Mouse (Mus musculus) hindlimb bud, embryonic 11.5 days (tissue): Measurements from ENCODE around the gene Olfr304.
"Not testable (repeated sequence)": the region's sequence is repeated elsewhere in the genome, so short reads cannot be mapped to it uniquely, and the experiment has no call there.

ENCODE experiments used
- DNase-seq: peaks from one replicate; pipeline ENCODE4 v3.0.0-alpha.2; 2012; ENCODE audit warnings: low read depth, low spot score; ENCODE audit errors: extremely low spot score

Gene Olfr304

GRCm38 (mm10) chr7:86386558-86386957, at the start of gene Olfr304:
Gene Olfr304 (minus strand): TSS chr7:86386658.
- no peak for DNase-seq

GRCm38 (mm10) chr7:86403546-86403945, 17.1 kb upstream of the Olfr304 start, which contains the start of gene Olfr301:
Gene Olfr301 (plus strand): TSS chr7:86403846.
- DNase-seq, result no peak

GRCm38 (mm10) chr7:86397689-86398088, 11.2 kb upstream of the Olfr304 start, which contains the start of gene Olfr303:
Gene Olfr303 (minus strand): TSS chr7:86397789.
- no peak for DNase-seq

DNA sequence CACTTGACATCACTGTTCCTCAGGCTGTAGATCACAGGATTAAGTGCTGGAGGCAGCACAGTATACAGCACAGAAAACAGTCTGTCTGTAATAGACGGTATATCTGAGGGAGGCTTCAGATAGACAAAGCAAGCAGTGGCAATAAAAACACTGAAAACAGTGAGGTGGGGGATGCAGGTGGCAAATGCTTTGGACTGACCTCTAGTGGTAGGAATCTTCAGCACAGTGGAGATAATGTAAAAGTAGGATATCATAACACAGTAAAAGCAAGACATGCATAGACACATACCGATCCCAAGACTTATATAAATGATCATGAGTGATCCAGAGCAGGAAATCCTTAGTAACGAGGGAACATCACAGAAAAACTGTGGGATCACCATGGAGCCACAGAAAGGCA, 689 bp downstream of the Olfr304 start:
- no peak for DNase-seq

DNA sequence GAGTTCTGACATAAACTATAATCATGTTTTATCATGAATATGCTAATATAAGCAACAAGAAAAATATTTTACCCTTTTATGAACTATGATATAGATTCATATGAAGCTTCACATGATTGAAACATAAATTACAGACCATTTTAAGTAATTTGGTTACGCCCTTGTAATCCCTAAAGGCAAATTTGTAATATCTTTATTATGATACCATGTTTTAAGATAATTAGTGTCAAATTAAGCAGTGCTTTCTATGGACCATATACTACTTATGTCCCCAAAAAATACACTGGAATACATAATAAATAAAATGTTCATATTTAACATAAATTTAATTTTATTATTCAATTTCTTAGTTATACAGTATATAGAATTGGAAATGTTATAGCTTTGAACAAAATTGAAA, 19.6 kb downstream of the Olfr304 start, which contains the start of gene Olfr305:
Gene Olfr305 (minus strand): TSS at position 101 of the 400 bp plus-strand sequence.
- DNase-seq, result no peak

DNA sequence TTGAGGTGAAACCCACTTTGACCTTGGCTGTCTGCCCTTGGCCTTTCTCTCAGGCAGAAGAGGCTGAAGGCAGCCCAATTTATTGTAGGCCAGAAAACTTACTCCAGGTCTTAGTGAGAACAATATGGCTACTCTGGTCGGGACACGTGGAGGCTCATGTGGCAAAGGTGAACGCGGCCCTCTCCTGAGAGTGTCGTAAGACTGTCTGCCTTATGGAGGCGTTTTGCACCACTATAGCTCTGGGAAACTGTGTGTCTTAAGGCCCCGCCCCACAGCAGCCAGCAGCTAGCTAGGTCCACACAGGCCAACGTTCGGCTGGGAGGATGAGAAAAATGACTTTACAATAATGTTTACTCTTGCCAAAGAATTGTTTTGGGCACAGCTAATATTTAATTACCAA, 40.2 kb downstream of the Olfr304 start:
- not testable (repeated sequence) for DNase-seq

- DNase-seq, result no peak
These were observed 42.2 kb downstream of the Olfr304 start for GRCm38 (mm10) chr7:86344253-86344652.

DNA sequence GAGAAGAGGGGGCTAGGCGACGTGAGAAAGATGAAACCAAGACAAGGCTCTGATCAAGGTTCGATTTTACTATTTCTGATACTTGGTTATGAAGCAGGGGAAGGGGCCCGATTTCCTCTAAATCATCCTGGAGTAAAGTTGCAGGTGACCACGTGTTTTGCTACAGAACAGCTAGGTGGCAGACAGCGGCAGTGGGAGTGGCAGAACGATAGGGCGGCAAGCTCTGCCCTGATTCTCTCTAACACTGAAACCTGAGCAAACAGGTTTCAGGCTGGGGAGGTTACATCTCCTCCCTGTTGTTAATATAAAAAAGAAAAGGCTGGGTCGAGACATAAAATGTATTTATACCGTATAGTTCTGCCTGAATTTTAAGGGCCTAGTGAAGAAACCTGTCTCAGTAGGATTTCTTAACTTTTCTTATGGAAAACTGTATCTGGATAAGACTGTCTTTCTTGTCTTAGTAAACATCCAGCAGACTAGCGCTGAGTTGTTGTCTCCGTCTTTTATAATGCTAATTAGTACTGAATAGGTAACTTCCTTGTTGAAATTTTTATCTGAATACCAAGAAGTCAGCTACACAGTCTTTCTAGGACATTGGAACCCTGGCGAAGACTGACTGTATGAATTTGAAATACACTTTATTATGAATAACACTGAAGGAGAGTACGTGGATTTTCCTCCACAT, 43.4 kb downstream of the Olfr304 start:
- DNase-seq, result no peak

DNA sequence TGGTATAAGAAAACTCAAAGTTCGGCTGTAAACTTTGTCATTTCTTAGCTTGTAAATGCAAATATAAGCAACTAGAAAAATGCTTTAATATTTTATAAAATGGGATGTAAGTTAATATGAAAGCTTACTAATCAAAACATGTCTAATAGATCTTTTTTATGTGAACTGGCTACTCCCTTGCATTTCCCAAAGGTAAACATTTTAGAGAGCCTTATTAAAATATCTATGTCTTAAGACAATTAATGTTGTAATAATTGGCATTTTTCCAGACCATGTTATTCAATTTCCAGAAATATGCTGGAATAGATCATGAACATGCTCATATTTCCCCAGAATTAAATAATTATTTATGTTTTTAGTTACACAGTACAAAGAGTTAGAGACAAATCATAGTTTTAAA, 49.0 kb downstream of the Olfr304 start, which contains the start of gene Olfr307:
Gene Olfr307 (minus strand): TSS at position 101 of the 400 bp plus-strand sequence.
- DNase-seq, result no peak
